Mouse (Mus musculus) megakaryocyte, embryonic 14.5 days (primary cell): ENCODE data around the gene St6galnac3.

Experiments
- FLI1 ChIP-seq: IDR thresholded peaks from 2 replicates; pipeline ENCODE4 v1.6.1; 2012; ENCODE audit warnings: low read length, inconsistent platforms, mixed read lengths
- GATA1 ChIP-seq: IDR thresholded peaks from 3 replicates; pipeline ENCODE4 v1.6.1; 2012; ENCODE audit warnings: mixed read lengths, low read length, inconsistent platforms, borderline replicate concordance

- TF ChIP-seq GATA1: no peak
- no peak for TF ChIP-seq FLI1
These were observed 188.7 kb downstream of the St6galnac3 start for GRCm38 (mm10) chr3:153536260-153536659.
